Mouse (Mus musculus) heart, embryonic 12.5 days (tissue): ENCODE results near the gene AI597479. TPM values are rescaled to one million over a fixed set of nuclear protein-coding genes. Genes with fewer than 3 reads are reported as not detected.

ENCODE experiments used
- ATAC-seq: fragments of 200-750 bp; cut with Nextera tagmentation; 2 replicates; pipeline ENCODE4 v1.8.0; 2017; ENCODE audit warnings: moderate TSS enrichment, moderate library complexity; ENCODE audit not compliant: insufficient number of reproducible peaks, low FRiP score
- H3K27ac ChIP-seq: fragments of 300-500 bp; sonication (generic); 2 replicates; pipeline ENCODE4 v1.5.1; 2016; ENCODE audit warnings: mild to moderate bottlenecking, moderate library complexity; ENCODE audit not compliant: poor library complexity, severe bottlenecking
- H3K27me3 ChIP-seq: fragments of 300-500 bp; sonication (generic); replicated peaks from 2 replicates; pipeline ENCODE4 v1.6.1; 2016; ENCODE audit warnings: mild to moderate bottlenecking, moderate library complexity
- H3K36me3 ChIP-seq: fragments of 300-500 bp; sonication (generic); 2 replicates; pipeline ENCODE4 v1.6.1; 2016; ENCODE audit warnings: mild to moderate bottlenecking, moderate library complexity
- H3K4me1 ChIP-seq: fragments of 300-500 bp; sonication (generic); replicated peaks from 2 replicates; pipeline ENCODE4 v1.6.1; 2016; ENCODE audit warnings: mild to moderate bottlenecking
- H3K4me2 ChIP-seq: fragments of 300-500 bp; sonication (generic); 2 replicates; pipeline ENCODE4 v1.6.1; 2016; ENCODE audit warnings: mild to moderate bottlenecking, moderate library complexity
- H3K4me3 ChIP-seq: fragments of 300-500 bp; sonication (generic); 2 replicates; pipeline ENCODE4 v1.5.1; 2016; ENCODE audit warnings: mild to moderate bottlenecking
- H3K9ac ChIP-seq: fragments of 300-500 bp; sonication (generic); 2 replicates; pipeline ENCODE4 v1.6.1; 2016; ENCODE audit warnings: mild to moderate bottlenecking, moderate library complexity
- H3K9me3 ChIP-seq: fragments of 300-500 bp; sonication (generic); replicated peaks from 2 replicates; pipeline ENCODE4 v1.6.1; 2016; ENCODE audit warnings: mild to moderate bottlenecking, moderate library complexity
- WGBS: fragments of 180-500 bp; shearing (Covaris S2); methylation state at CpG from one replicate; pipeline ENCODE4 v1.1.7; 2016; 5-methylcytosine and 5-hydroxymethylcytosine counted together
- polyA plus RNA-seq: library from polyadenylated mRNA; unstranded; fragments of >200 nt; fragmentation: Nextera tagmentation; extraction: Ambion mirVana; gene quantifications from 2 replicates; pipeline ENCODE4 v1.2.1, GENCODE M21; 2016

Gene AI597479
- polyA plus RNA-seq, 1 experiment from 2014 or later = 25.7 TPM

GRCm38 (mm10) chr1:43143284-43143683 lies 44.8 kb downstream of the AI597479 start:
- Histone ChIP-seq H3K4me1 (peaks cover 63% of the 10 kb centered on the region), H3K9me3 (no peaks in the 10 kb centered on the region), H3K27ac (peak overlapping the region; percentile 7; the same call in 1 of the 2 replicates), H3K4me3 (no peak overlapping the region), H3K4me2 (no peak overlapping the region), H3K9ac (no peak overlapping the region), H3K36me3 (peaks cover 66% of the 10 kb centered on the region), H3K27me3 (no peaks in the 10 kb centered on the region)
- no peak for ATAC-seq
- WGBS = 74% methylated on average over 4 of the region's 4 CpGs

GRCm38 (mm10) chr1:43143791-43144190 lies 45.3 kb downstream of the AI597479 start:
- Histone ChIP-seq H3K27ac (no peak overlapping the region; the same call in 1 of the 2 replicates), H3K4me3 (no peak overlapping the region), H3K36me3 (peaks cover 66% of the 10 kb centered on the region), H3K9me3 (no peaks in the 10 kb centered on the region), H3K4me2 (no peak overlapping the region), H3K27me3 (no peaks in the 10 kb centered on the region), H3K4me1 (peaks cover 67% of the 10 kb centered on the region), H3K9ac (0 out of 2 replicates have a peak overlapping the region, but pooled peaks have one; percentile 49)
- WGBS = 82% methylated on average over 4 of the region's 4 CpGs
- ATAC-seq = no peak

- H3K9ac ChIP-seq = 0 out of 2 replicates have a peak overlapping the region, but pooled peaks have one; percentile 14
- H3K27ac ChIP-seq = peak overlapping the region; percentile 9; the same call in 1 of the 2 replicates
These were observed 45.9 kb downstream of the AI597479 start for GRCm38 (mm10) chr1:43144338-43144906.

GRCm38 (mm10) chr1:43145388-43145787 lies 46.9 kb downstream of the AI597479 start:
- Histone ChIP-seq H3K9me3 (no peaks in the 10 kb centered on the region), H3K36me3 (peaks cover 73% of the 10 kb centered on the region), H3K4me3 (no peak overlapping the region), H3K9ac (no peak overlapping the region), H3K27me3 (no peaks in the 10 kb centered on the region), H3K4me2 (no peak overlapping the region), H3K4me1 (peaks cover 69% of the 10 kb centered on the region), H3K27ac (0 out of 2 replicates have a peak overlapping the region, but pooled peaks have one; percentile 0)
- WGBS = 85% methylated on average over 6 of the region's 6 CpGs
- ATAC-seq = no peak

More at GRCm38 (mm10) chr1:43144338-43144906, 45.9 kb downstream of the AI597479 start:
- 83% methylated on average over 8 of the region's 8 CpGs for WGBS
- ATAC-seq = no peak
- Histone ChIP-seq H3K9me3 (no peaks in the 10 kb centered on the region), H3K4me2 (no peak overlapping the region), H3K27me3 (no peaks in the 10 kb centered on the region), H3K36me3 (peaks cover 72% of the 10 kb centered on the region), H3K4me1 (peaks cover 69% of the 10 kb centered on the region), H3K4me3 (no peak overlapping the region)

- Histone ChIP-seq H3K9ac (no peak overlapping the region), H3K36me3 (peaks cover 75% of the 10 kb centered on the region), H3K4me3 (no peak overlapping the region), H3K27ac (no peak overlapping the region), H3K27me3 (no peaks in the 10 kb centered on the region), H3K4me1 (peaks cover 63% of the 10 kb centered on the region), H3K9me3 (no peaks in the 10 kb centered on the region), H3K4me2 (no peak overlapping the region)
- WGBS = 67% methylated on average over 2 of the region's 2 CpGs
- ATAC-seq = no peak
These were observed 49.0 kb downstream of the AI597479 start for GRCm38 (mm10) chr1:43147474-43147873.

GRCm38 (mm10) chr1:43150225-43150624 lies 51.7 kb downstream of the AI597479 start:
- ATAC-seq = no peak
- Histone ChIP-seq H3K9ac (no peak overlapping the region), H3K4me1 (peaks cover 66% of the 10 kb centered on the region), H3K36me3 (peaks cover 70% of the 10 kb centered on the region), H3K27ac (peak overlapping the region; percentile 2; the same call in 1 of the 2 replicates), H3K4me3 (no peak overlapping the region), H3K9me3 (no peaks in the 10 kb centered on the region), H3K4me2 (no peak overlapping the region), H3K27me3 (no peaks in the 10 kb centered on the region)
- 62% methylated on average over 3 of the region's 3 CpGs for WGBS

- H3K36me3 ChIP-seq = peaks cover 60% of the 10 kb centered on the region
- no peak overlapping the region for H3K9ac ChIP-seq
- no peak overlapping the region for H3K4me2 ChIP-seq
- peaks cover 58% of the 10 kb centered on the region for H3K4me1 ChIP-seq
- no peak overlapping the region for H3K4me3 ChIP-seq
- H3K27me3 ChIP-seq = no peaks in the 10 kb centered on the region
- 0 out of 2 replicates have a peak overlapping the region, but pooled peaks have one; percentile 36 for H3K27ac ChIP-seq
- H3K9me3 ChIP-seq = peaks cover 6% of the 10 kb centered on the region; the same call in 1 of the 2 replicates
- ATAC-seq = no peak
- WGBS = 48% methylated on average over 4 of the region's 4 CpGs
These were observed 54.1 kb downstream of the AI597479 start for GRCm38 (mm10) chr1:43152626-43153025.

GRCm38 (mm10) chr1:43153538-43153937 lies 55.0 kb downstream of the AI597479 start:
- ATAC-seq = 0 out of 2 replicates have a peak, but pooled peaks have one; percentile 11
- Histone ChIP-seq H3K4me2 (no peak overlapping the region), H3K4me1 (peaks cover 61% of the 10 kb centered on the region), H3K4me3 (no peak overlapping the region), H3K36me3 (peaks cover 65% of the 10 kb centered on the region), H3K9me3 (peaks cover 6% of the 10 kb centered on the region; the same call in 1 of the 2 replicates), H3K27ac (peak overlapping the region; percentile 36), H3K27me3 (no peaks in the 10 kb centered on the region), H3K9ac (no peak overlapping the region)
- 35% methylated on average over 5 of the region's 5 CpGs for WGBS

- no peaks in the 10 kb centered on the region for H3K27me3 ChIP-seq
- peaks cover 67% of the 10 kb centered on the region for H3K4me1 ChIP-seq
- H3K9ac ChIP-seq = no peak overlapping the region
- 24% methylated on average over 2 of the region's 2 CpGs for WGBS
- H3K27ac ChIP-seq = peak overlapping the region; percentile 56; the same call in 1 of the 2 replicates
- H3K4me2 ChIP-seq = no peak overlapping the region
- peak; percentile 43 for ATAC-seq
- H3K36me3 ChIP-seq = peaks cover 58% of the 10 kb centered on the region
- H3K9me3 ChIP-seq = peaks cover 6% of the 10 kb centered on the region; the same call in 1 of the 2 replicates
- H3K4me3 ChIP-seq = no peak overlapping the region
These were observed 56.0 kb downstream of the AI597479 start for GRCm38 (mm10) chr1:43154491-43154890.

GRCm38 (mm10) chr1:43157907-43158306 lies 59.4 kb downstream of the AI597479 start:
- Histone ChIP-seq H3K27ac (no peak overlapping the region), H3K9me3 (peaks cover 6% of the 10 kb centered on the region; the same call in 1 of the 2 replicates), H3K4me1 (peaks cover 74% of the 10 kb centered on the region), H3K4me3 (no peak overlapping the region), H3K36me3 (peaks cover 42% of the 10 kb centered on the region), H3K27me3 (no peaks in the 10 kb centered on the region), H3K9ac (no peak overlapping the region), H3K4me2 (no peak overlapping the region)
- no peak for ATAC-seq
- WGBS = 86% methylated on average over 2 of the region's 2 CpGs

- H3K4me3 ChIP-seq = peak overlapping the region; percentile 8
- peaks cover 36% of the 10 kb centered on the region for H3K36me3 ChIP-seq
- H3K4me2 ChIP-seq = peak overlapping the region; percentile 59
- H3K27ac ChIP-seq = peak overlapping the region; percentile 88
- H3K4me1 ChIP-seq = peaks cover 66% of the 10 kb centered on the region
- no peak for ATAC-seq
- no peaks in the 10 kb centered on the region for H3K27me3 ChIP-seq
- 14% methylated on average over 4 of the region's 4 CpGs for WGBS
- no peak overlapping the region for H3K9ac ChIP-seq
- peaks cover 6% of the 10 kb centered on the region; the same call in 1 of the 2 replicates for H3K9me3 ChIP-seq
These were observed 60.9 kb downstream of the AI597479 start for GRCm38 (mm10) chr1:43159429-43159828.
